In genomic region chr2:150908881-150909280, GRCm38 (mm10) we compare ENCODE assay signal across 1 mouse cellular context.
TF ChIP-seq lines count a peak whose summit lies in the region.

No protein-coding gene starts in this region.

TF ChIP-seq in MEL, 35 proteins besides CTCF, POLR2A, EP300 and RAD21:
- TF ChIP-seq ZNF384 (IDR thresholded peaks at IDR 0.05; ENCODE audit: low read depth, low read length): 0 out of 2 replicates have a peak, but pooled peaks have one; percentile 20
- peak; percentile 35 for TF ChIP-seq MYC (IDR thresholded peaks at IDR 0.05; ENCODE audit: low read depth, low read length)
- TF ChIP-seq CHD1 (IDR thresholded peaks at IDR 0.05; ENCODE audit: low read depth, low read length): 0 out of 2 replicates have a peak, but pooled peaks have one; percentile 28
TF ChIP-seq in MEL: peak in this region for 3; not testable (repeated sequence) for 32.
